Mouse (Mus musculus): ENCODE results near the gene Raf1. TPM values are rescaled to one million over a fixed set of nuclear protein-coding genes. Genes with fewer than 3 reads are reported as not detected.

Raf1 gene
- total RNA-seq, 2 experiments from 2014 or later, result 79.3 to 88.2 TPM

DNA sequence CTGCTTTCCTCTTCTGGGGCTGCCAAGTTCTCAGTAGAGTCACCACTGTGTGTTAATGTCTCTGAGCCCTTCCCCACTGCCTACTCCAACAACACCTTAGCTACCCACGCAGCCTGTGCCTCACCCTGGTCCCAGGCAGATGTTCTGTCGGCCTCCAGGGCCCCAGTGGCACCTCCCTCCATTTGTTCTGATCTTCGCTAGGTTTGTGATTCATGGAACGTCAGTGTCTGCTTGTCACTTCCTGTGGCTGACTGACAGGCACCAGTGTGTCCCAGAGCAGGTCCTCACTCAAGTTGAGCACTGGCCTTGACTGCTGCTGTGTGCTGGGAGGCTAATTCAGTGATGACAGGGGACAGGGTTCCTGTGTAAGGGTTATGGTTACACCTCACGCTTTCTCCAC lies 99.0 kb downstream of the Raf1 start:
- no peak for DNase-seq (ENCODE audit: low spot score in 2 of 2)

- DNase-seq (ENCODE audit: low spot score in 2 of 2), result no peak
Observed at GRCm38 (mm10) chr6:115574171-115574570, 102.3 kb downstream of the Raf1 start.

Other genes starting within 250 kb of the Raf1 start
- 10 to 100 TPM; 23.5 to 24.8 TPM for gene Tsen2, start 132.0 kb downstream of the Raf1 start, total RNA-seq (2021)
- gene Mkrn2os, start 84.1 kb downstream of the Raf1 start, total RNA-seq (2021), result not detected
- 10 to 100 TPM; 35.7 to 38.3 TPM for gene Mkrn2, start 74.7 kb downstream of the Raf1 start, total RNA-seq (2021)
- 1 to 10 TPM in 1 of 2 experiments, under 1 TPM in 1; 0.56 to 4.8 TPM for gene Tmem40, start 85.8 kb upstream of the Raf1 start, total RNA-seq (2021)
- 1 to 10 TPM; 2.0 to 2.4 TPM for gene Cand2, start 97.9 kb upstream of the Raf1 start, total RNA-seq (2021)
- 100 to 1,000 TPM; 512 to 513 TPM for gene Rpl32, start 132.1 kb upstream of the Raf1 start, total RNA-seq (2021)
- 1 to 10 TPM; 4.9 to 5.5 TPM for gene Efcab12, start 161.8 kb upstream of the Raf1 start, total RNA-seq (2021)
- gene Mbd4, start 176.7 kb upstream of the Raf1 start, total RNA-seq (2021), result 1 to 10 TPM; 9.5 to 9.9 TPM
- gene Ift122, start 176.8 kb upstream of the Raf1 start, total RNA-seq (2021), result 10 to 100 TPM; 28.7 to 30.3 TPM

Measured in left cerebral cortex, adult 18-20 months (tissue).